Mouse (Mus musculus): ENCODE results near the gene Tmem28.

- no peak for TF ChIP-seq CTCF (IDR thresholded peaks at IDR 0.05; ENCODE audit: low read depth)
- no peak for TF ChIP-seq EP300 (IDR thresholded peaks at IDR 0.05; ENCODE audit: low read depth)
Measured at GRCm38 (mm10) chrX:99872632-99873201, 51.9 kb downstream of the Tmem28 start.
